Mouse (Mus musculus): ENCODE data around the gene Rarres2.
"Not testable (repeated sequence)": the region's sequence is repeated elsewhere in the genome, so short reads cannot be mapped to it uniquely, and the experiment has no call there.

The Rarres2 gene

GRCm38 (mm10) chr6:48538841-48539737, 33.5 kb downstream of the Rarres2 start:
- peak; percentile 40 to 79 for DNase-seq

- DNase-seq: peak; percentile 80 to 84
Measured at GRCm38 (mm10) chr6:48537105-48537954, 35.3 kb downstream of the Rarres2 start, which contains the start of gene Atp6v0e2. TSS of gene Atp6v0e2 (plus strand) at chr6:48537615.

- no peak for DNase-seq
Measured at GRCm38 (mm10) chr6:48536091-48536490, 36.5 kb downstream of the Rarres2 start.

DNA sequence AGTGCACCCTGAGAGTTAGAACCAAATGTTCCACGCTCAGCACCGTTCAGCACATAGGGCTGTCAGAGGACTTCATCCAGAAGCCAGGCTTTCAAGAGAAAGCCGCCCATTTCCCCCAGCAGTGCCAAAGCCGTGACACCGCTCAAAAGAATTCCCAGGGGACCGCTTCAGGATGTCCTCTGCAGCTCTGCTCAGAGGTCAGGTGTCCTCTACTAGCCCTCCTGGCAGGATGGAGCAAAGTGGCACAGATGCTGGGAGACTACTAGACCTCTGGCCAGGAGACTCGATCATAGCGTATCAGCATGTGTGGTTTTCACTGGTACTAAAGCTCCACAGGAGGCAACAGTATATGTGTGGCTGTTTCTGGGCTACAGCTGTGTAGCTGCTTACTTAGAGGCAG, 37.7 kb downstream of the Rarres2 start:
- DNase-seq: no peak

DNA sequence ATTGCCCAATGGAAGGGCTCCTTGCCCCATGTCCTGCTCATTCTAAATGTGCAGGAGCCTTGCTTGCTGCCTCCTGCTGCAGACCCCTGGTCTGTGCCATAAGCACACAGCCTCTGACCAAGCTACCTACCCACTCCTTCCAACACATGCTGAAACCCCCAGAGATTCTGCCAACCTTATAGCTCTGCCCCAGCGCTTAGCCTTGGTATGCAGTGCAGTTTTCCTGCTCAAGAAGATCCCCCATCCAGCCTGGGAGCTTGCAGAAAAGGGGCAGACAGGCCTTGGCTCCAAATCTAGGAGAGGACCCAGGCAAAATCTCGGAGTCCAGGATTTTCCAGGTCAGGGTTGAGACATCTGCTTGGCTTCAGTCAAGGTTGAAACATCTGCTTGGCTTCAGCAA, 39.1 kb downstream of the Rarres2 start:
- DNase-seq: no peak

DNA sequence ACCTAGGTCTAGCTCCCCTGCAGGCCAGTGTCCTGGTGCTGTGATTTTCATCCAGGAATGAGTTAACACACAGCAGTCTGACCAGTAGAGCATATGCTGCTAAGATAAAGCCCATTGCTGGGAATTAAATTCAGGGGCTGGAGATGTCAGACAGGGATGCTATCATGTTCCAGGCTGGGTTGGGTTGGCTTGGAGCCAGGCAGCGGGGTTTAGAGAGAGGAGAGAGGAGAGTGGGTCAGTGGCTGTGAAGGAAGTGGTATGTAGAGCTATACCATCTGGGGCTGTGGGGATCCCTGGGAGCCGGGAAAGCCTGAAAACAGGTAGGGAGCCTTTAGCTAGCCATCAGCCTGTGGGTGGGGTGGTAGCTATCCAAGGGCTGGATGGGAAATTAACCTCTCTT, 41.7 kb downstream of the Rarres2 start:
- DNase-seq: no peak

- DNase-seq: no peak
Measured at GRCm38 (mm10) chr6:48529871-48530440, 42.6 kb downstream of the Rarres2 start.

- no peak for DNase-seq
Measured at GRCm38 (mm10) chr6:48529261-48529660, 43.3 kb downstream of the Rarres2 start.

GRCm38 (mm10) chr6:48527901-48528300, 44.7 kb downstream of the Rarres2 start:
- DNase-seq: no peak

- DNase-seq: not testable (repeated sequence)
Measured at GRCm38 (mm10) chr6:48524882-48525281, 47.7 kb downstream of the Rarres2 start.
